Mouse (Mus musculus) ovary, postnatal 14 days (tissue): ENCODE results near the gene Il4i1.

ENCODE experiments used
- DNase-seq: peaks from one replicate; pipeline ENCODE4 v3.0.0; 2022; ENCODE audit warnings: low spot score

Gene Il4i1

GRCm38 (mm10) chr7:44815721-44816469, at the start of gene Il4i1, which contains the start of gene Nup62:
Gene Il4i1, plus strand, starts transcription at chr7:44816387.
Gene Nup62, plus strand, starts transcription at chr7:44816088.
- peak; percentile 99 for DNase-seq

GRCm38 (mm10) chr7:44768129-44768528, 48.1 kb upstream of the Il4i1 start:
- DNase-seq = no peak

- DNase-seq = peak; percentile 74
These were observed 46.1 kb upstream of the Il4i1 start for GRCm38 (mm10) chr7:44770046-44770578.

- DNase-seq = no peak
These were observed 43.5 kb upstream of the Il4i1 start for GRCm38 (mm10) chr7:44772591-44773204.

DNA sequence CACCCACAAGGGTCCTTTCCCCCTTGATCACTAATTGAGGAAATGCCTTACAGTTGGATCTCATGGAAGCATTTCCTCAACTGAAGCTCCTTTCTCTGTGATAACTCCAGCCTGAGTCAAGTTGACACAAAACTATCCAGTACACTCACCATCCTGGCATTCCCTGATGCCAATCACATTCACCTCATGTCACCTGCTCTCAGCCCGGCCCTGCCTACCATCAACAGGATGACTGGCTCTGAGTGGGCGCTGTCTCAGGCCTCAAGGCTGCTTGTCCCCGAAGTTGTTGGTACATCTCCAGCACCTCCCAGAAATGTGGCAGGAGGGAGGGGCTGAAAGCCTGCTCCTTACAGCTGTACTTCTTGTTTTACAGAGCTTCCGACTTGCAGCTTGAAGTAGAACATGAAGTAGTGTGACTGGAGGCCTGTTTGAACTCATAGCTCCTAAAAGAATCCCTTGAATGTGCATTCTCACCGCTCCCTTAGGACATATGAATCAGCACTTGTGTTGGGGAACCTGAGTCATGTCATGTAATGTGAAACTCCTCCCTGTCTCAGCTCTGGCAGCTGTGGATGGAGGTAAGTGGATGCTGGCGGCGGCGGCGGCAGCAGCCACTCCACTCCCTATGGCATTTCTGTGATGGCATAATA, 39.2 kb upstream of the Il4i1 start:
- DNase-seq = no peak

- no peak for DNase-seq
These were observed 36.1 kb upstream of the Il4i1 start for GRCm38 (mm10) chr7:44780101-44780500.

DNA sequence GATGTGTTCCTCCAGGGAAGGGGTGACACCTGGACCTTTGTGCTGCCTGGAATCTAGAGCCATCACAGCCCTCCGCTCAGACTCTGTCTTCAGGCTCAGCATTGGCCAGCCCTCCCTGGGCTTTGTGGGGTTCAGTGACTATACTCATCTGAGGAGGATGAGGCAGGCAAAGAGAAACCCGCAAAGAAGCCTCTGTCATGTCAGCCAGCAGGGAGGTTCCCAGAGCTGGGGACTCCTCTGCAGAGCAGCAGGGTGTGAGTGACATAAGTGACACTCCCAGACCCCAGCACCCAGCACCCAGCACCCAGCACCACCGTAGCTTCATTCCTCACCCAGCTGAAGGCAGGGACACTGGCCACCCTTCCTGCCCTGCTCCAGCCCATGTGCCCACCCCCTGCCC, 26.7 kb upstream of the Il4i1 start:
- no peak for DNase-seq

DNA sequence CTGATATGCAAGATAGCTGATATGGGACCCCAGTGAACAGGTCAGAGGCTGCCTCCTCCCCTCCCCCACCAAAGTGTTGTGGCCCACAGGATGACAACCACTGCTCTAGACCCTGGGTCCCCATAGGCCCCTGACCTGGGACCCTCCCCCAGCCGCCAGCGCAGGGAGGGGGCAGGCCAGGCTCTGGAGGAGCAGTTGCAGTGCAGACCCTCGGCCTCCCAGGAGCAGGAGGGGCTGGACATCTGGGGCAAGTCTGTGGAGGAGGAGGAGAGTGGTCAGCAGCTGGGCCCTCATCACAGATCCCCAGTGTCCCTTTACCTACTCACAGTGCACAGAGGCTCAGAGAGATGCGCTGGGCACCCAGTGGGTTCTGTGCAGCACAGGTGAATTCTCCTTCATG, 26.1 kb upstream of the Il4i1 start:
- DNase-seq = no peak

- DNase-seq = no peak
These were observed 23.4 kb upstream of the Il4i1 start for GRCm38 (mm10) chr7:44792781-44793180.

- no peak for DNase-seq
These were observed 7.3 kb upstream of the Il4i1 start for GRCm38 (mm10) chr7:44808927-44809326.

DNA sequence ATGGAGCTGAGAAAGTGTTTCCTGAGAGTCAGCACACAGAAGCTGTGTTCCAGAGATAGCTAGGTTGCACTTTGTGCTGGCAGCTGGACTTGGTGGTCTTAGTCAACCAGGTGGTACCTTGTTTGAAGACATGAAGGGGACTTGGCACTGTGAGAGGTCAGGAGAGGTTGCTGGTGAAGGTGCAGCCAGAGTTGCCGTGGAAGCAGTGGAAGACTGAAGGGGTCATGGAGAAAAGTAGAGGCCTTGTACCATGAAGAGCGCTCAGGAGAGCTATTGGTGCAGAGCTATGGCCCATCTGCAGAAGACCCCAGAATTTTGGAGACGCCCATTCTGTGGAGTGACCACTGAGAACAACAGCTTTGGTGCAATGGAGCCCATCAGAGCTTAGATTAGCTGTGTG, 6.7 kb upstream of the Il4i1 start:
- no peak for DNase-seq

GRCm38 (mm10) chr7:44810365-44810764, 5.8 kb upstream of the Il4i1 start:
- DNase-seq = no peak

GRCm38 (mm10) chr7:44810819-44811557, 5.2 kb upstream of the Il4i1 start:
- no peak for DNase-seq

- no peak for DNase-seq
These were observed 3.4 kb upstream of the Il4i1 start for GRCm38 (mm10) chr7:44812651-44813325.

GRCm38 (mm10) chr7:44813985-44814384, 2.2 kb upstream of the Il4i1 start:
- DNase-seq = no peak

DNA sequence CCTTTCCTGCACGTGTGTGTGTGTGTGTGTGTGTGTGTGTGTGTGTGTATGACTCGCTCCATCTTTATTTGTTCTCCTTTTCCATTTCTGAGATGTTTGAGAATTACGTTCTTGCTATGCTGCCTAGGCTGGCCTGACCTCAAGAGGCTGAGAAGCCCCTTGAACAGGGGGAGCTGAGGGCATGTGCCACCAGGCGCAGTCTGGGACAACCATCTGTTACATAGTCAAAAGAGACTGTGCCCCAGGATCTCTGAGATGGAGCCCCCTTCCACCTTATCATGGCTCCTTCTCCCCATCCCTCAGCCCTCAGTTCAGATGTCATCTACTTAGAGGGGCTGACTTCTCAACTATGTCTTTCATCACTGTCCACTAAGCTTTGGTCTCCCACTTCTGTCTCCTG, 1.8 kb upstream of the Il4i1 start:
- DNase-seq = no peak

DNA sequence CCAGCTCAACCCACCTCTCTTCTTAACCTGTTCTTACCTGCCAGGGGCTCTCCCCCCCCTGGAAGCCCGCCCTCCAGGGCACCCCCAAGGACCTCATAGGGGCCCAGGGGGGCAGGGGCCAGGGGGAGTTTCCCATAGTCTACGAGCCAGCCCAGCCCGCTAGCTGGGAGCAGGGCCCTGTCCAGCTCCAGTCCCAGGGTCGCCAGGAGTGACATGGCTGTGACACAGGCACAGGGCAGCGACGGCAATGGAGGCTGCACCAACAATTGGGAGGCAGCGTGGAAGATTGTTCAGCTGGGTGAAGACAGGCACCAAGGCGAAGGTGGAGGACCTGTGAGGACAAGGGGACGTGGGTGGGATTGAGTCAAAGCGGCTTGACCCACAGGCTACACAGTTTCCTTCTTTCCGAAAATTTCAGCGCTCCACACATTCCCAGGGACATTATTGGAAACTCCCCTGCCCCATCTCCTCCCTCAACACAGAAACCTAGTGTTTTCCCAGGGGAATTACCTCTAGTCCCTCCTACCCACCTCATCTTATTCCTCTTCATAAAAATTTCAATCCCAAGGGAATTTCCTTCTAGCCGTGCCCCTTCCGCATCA, 1.1 kb upstream of the Il4i1 start:
- DNase-seq = no peak

DNA sequence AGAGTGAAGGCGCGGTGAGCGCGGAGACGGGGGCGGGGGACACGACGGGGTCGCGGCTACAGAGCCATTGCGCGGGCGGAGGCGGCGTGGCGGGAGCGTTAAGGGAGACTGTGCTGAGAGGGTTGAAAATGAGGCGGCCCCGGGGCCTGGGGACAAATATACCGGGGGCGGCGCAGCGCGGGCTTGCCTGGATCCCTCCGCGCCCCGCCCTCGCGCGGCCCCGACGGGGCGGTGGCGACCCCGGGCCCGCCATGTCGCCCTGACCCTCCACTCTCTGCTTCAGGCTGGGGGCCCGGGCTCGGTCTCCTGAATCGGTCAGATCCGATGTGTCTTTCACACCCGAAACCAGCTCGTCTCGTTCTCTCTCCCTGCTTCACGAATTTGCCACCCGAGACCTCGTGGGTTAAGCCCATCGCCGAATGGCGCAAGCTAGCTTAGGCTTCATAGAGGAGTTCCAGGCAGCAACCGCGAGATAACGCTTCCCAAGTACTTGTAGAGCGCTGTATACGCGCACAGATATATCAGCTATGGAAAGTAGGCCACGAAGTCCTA, 359 bp downstream of the Il4i1 start, which contains the start of gene Atf5:
TSS of gene Atf5 (minus strand) at position 189 of the 552 bp plus-strand sequence.
- DNase-seq = peak; percentile 71

DNA sequence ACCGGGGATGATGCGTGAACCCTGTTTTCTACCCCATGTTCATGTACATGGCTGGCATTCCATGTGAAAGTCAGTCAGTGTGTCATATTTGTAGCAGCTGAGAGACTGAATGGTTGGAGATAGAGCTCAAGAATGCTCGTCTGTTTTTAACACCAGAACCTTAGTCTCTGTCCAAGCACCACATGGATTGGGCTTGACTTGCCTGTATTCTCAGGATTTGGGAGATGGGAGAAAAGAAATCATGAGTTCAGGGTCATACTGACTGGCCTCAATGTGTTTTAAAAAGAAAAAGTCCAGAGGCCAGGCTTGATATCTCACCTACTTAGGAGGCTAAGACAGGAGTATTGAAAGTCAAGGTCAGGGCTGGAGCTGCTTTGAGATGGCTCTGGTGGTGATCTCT, 1.3 kb downstream of the Il4i1 start:
- no peak for DNase-seq

GRCm38 (mm10) chr7:44818164-44818563, 2.0 kb downstream of the Il4i1 start:
- DNase-seq = no peak

GRCm38 (mm10) chr7:44818751-44819235, 2.6 kb downstream of the Il4i1 start:
- DNase-seq = peak; percentile 53
